Mouse (Mus musculus): ENCODE data around the gene Zic4.

DNA sequence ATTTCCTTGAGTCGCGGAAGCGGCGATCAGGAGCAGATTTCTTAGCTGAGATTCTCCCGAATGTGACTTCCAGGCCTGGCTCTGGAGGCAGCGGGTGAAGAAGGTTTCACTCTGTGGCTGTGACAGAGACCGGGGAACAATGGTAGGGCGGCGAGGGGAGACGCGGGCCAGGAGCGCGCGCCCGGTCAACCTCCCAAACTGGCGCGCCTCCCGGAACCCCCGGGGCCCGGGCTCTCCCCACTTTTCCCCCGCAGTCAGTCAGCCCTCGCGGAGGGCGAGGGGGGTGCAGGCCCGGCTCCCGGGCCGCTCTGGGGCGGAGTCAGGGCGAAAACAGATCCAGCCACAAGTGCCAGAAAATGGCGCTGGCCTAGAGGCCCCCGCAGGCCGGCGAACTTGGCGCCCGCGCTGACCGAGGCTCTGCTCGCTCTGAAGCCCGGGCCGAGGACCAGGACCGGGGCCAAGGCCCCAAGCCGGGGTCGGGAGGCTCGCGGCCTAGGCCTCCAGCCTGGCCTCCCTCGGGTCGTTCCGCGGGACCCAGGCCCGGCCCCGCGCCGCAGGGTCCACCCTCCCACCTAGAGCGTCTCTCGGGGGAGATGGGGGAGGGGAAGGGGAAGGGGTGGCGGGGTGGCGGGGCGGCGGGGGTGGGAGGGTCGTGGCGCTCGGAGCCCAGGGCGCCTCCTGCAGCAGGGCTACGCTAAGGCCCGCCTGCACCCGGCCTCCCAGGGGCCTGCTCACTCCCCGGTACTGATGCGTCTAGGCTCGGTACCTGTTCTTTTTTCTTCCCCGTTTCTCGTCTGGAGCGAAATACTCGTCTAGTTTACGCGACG lies 19.3 kb downstream of the Zic4 start:
- TF ChIP-seq POLR2A (IDR thresholded peaks at IDR 0.05; ENCODE audit: insufficient read length, low read depth), result no peak
- no peak for TF ChIP-seq E2F4 (IDR thresholded peaks at IDR 0.05; ENCODE audit: insufficient read depth)
- TF ChIP-seq POLR2AphosphoS2 (IDR thresholded peaks at IDR 0.05; ENCODE audit: insufficient read length, low read depth), result no peak
- no peak for TF ChIP-seq MYOD1 (IDR thresholded peaks at IDR 0.05; ENCODE audit: control insufficient read depth in 1 of 3, insufficient read length in 2 of 3, low read depth in 2 of 3)
- no peak for TF ChIP-seq TCF12 (IDR thresholded peaks at IDR 0.05; ENCODE audit: insufficient read depth, poor library complexity, severe bottlenecking)
- TF ChIP-seq USF1 (IDR thresholded peaks at IDR 0.05; ENCODE audit: low read depth), result no peak
- no peak for TF ChIP-seq REST (IDR thresholded peaks at IDR 0.05; ENCODE audit: insufficient read depth, insufficient read length)
- TF ChIP-seq MAX (IDR thresholded peaks at IDR 0.05; ENCODE audit: low read depth), result no peak
- TF ChIP-seq CEBPB (IDR thresholded peaks at IDR 0.05; ENCODE audit: insufficient read depth, poor library complexity, severe bottlenecking), result no peak
- TF ChIP-seq MYOG (IDR thresholded peaks at IDR 0.05; ENCODE audit: control insufficient read depth in 1 of 3, insufficient read depth in 1 of 3, insufficient read length in 2 of 3, low read depth in 2 of 3), result no peak
- no peak for TF ChIP-seq SRF (IDR thresholded peaks at IDR 0.05; ENCODE audit: control insufficient read depth, insufficient read length, low read depth)

All from myocyte (in vitro differentiated cells).